Comparison of ENCODE assay signal across 8 mouse cellular contexts in the genomic region with DNA sequence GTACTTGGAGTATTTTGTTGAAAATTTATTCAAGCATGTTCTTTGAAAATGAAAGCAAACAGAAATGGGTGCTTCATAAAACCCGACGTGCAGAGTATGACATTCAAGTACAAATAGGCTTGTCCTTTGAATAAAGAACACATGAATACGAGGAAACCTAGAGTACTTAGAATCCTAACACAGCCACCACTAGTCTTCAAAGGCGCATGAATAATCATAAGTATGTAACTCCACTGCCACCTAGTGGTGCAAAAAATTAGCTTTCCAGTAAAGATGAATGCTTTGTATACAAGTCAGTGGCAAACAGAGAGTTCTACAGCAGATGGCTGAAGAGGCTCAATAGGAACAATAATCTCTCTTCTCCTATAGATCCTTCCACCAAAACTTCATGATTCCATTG.
DNase-seq lines count a peak whose midpoint lies in the region; ATAC-seq lines count a peak whose summit lies in the region.

No protein-coding gene starts in this region.

- H3K9ac ChIP-seq in hindbrain, embryonic 15.5 days = no peak overlapping the region
- H3K9ac ChIP-seq in midbrain, embryonic 13.5 days (replicated peaks) = no peak overlapping the region

- ATAC-seq in hindbrain, embryonic 15.5 days (ENCODE audit: low FRiP score, low read depth) = peak; percentile 81
- peak; percentile 87 for ATAC-seq in midbrain, embryonic 13.5 days

- no peak overlapping the region for H3K4me2 ChIP-seq in hindbrain, embryonic 15.5 days
- no peak overlapping the region for H3K4me2 ChIP-seq in midbrain, embryonic 13.5 days (replicated peaks)

- no peak overlapping the region for H3K4me3 ChIP-seq in embryonic facial prominence, embryonic 10.5 days
- no peak overlapping the region for H3K4me3 ChIP-seq in hindbrain, embryonic 15.5 days
- no peak overlapping the region for H3K4me3 ChIP-seq in midbrain, embryonic 13.5 days (replicated peaks)

- DNase-seq in heart, postnatal 10 days = peak; percentile 52 to 77
- DNase-seq in heart, postnatal 36 days = no peak
- peak; percentile 76 for DNase-seq in adrenal gland, postnatal 10 days
- peak; percentile 18 for DNase-seq in embryonic facial prominence, embryonic 10.5 days (ENCODE audit: low spot score)
- DNase-seq in layer of hippocampus, postnatal 14 days (ENCODE audit: low spot score in 2 of 2) = peak; percentile 51 to 95
- peak; percentile 59 for DNase-seq in testis, postnatal 10 days (ENCODE audit: low spot score)

- no peaks in the 10 kb centered on the region for H3K9me3 ChIP-seq in embryonic facial prominence, embryonic 10.5 days
- no peaks in the 10 kb centered on the region for H3K9me3 ChIP-seq in hindbrain, embryonic 15.5 days
- H3K9me3 ChIP-seq in midbrain, embryonic 13.5 days = no peaks in the 10 kb centered on the region

- no peaks in the 10 kb centered on the region for H3K4me1 ChIP-seq in embryonic facial prominence, embryonic 10.5 days
- H3K4me1 ChIP-seq in hindbrain, embryonic 15.5 days (replicated peaks) = no peaks in the 10 kb centered on the region
- H3K4me1 ChIP-seq in midbrain, embryonic 13.5 days (replicated peaks) = peaks cover 8% of the 10 kb centered on the region

- intact Hi-C loops in heart, postnatal 10 days (cut with DNase I) = no loop called here
- intact Hi-C loops in heart, postnatal 36 days (cut with DNase I) = no loop called here

- 10% methylated on average over 4 of the region's 4 CpGs for WGBS in embryonic facial prominence, embryonic 10.5 days
- whole genome bisulfite sequencing in hindbrain, embryonic 15.5 days = 3% methylated on average over 4 of the region's 4 CpGs
- WGBS in midbrain, embryonic 13.5 days = 4% methylated on average over 4 of the region's 4 CpGs

- no peaks in the 10 kb centered on the region for H3K27me3 ChIP-seq in embryonic facial prominence, embryonic 10.5 days (replicated peaks; ENCODE audit: low read depth, poor library complexity, severe bottlenecking)
- H3K27me3 ChIP-seq in hindbrain, embryonic 15.5 days = no peaks in the 10 kb centered on the region
- no peaks in the 10 kb centered on the region for H3K27me3 ChIP-seq in midbrain, embryonic 13.5 days

- H3K36me3 ChIP-seq in embryonic facial prominence, embryonic 10.5 days (replicated peaks) = no peaks in the 10 kb centered on the region
- H3K36me3 ChIP-seq in hindbrain, embryonic 15.5 days = no peaks in the 10 kb centered on the region
- no peaks in the 10 kb centered on the region for H3K36me3 ChIP-seq in midbrain, embryonic 13.5 days

- no peak overlapping the region for H3K27ac ChIP-seq in embryonic facial prominence, embryonic 10.5 days (replicated peaks)
- H3K27ac ChIP-seq in hindbrain, embryonic 15.5 days (replicated peaks) = no peak overlapping the region
- no peak overlapping the region for H3K27ac ChIP-seq in midbrain, embryonic 13.5 days

Comparison
In these comparisons a context has a peak if more than half of its experiments do, and no peak if none do; other contexts are left out.
1. DNase-seq: peak in heart, postnatal 10 days (2 of 2), adrenal gland, postnatal 10 days (single experiment), embryonic facial prominence, embryonic 10.5 days (single experiment), layer of hippocampus, postnatal 14 days (2 of 2) and testis, postnatal 10 days (single experiment); none in heart, postnatal 36 days (0 of 2).